Mouse (Mus musculus): Measurements from ENCODE around the gene Ski. TPM values are rescaled to one million over a fixed set of nuclear protein-coding genes. Genes with fewer than 3 reads are reported as not detected.

Ski gene
- polyA plus RNA-seq (2012): 28.2 and 31.7 TPM in 2 replicates

GRCm38 (mm10) chr4:155222552-155222840 is at the start of gene Ski:
Gene Ski (minus strand): TSS chr4:155222592.
- TF ChIP-seq GATA1 (IDR thresholded peaks at IDR 0.05; ENCODE audit: low read length): no peak

GRCm38 (mm10) chr4:155268382-155268781 is 46.0 kb upstream of the Ski start:
- TF ChIP-seq GATA1 (IDR thresholded peaks at IDR 0.05; ENCODE audit: low read length): no peak

GRCm38 (mm10) chr4:155267639-155268175 is 45.3 kb upstream of the Ski start:
- no peak for TF ChIP-seq GATA1 (IDR thresholded peaks at IDR 0.05; ENCODE audit: low read length)

GRCm38 (mm10) chr4:155267047-155267543 is 44.7 kb upstream of the Ski start:
- no peak for TF ChIP-seq GATA1 (IDR thresholded peaks at IDR 0.05; ENCODE audit: low read length)

- no peak for TF ChIP-seq GATA1 (IDR thresholded peaks at IDR 0.05; ENCODE audit: low read length)
Observed at GRCm38 (mm10) chr4:155264521-155265321, 42.3 kb upstream of the Ski start.

- TF ChIP-seq GATA1 (IDR thresholded peaks at IDR 0.05; ENCODE audit: low read length): no peak
Observed at GRCm38 (mm10) chr4:155252253-155252652, 29.9 kb upstream of the Ski start.

- TF ChIP-seq GATA1 (IDR thresholded peaks at IDR 0.05; ENCODE audit: low read length): no peak
Observed at GRCm38 (mm10) chr4:155251147-155251546, 28.8 kb upstream of the Ski start.

- no peak for TF ChIP-seq GATA1 (IDR thresholded peaks at IDR 0.05; ENCODE audit: low read length)
Observed at GRCm38 (mm10) chr4:155250361-155251117, 28.1 kb upstream of the Ski start.

GRCm38 (mm10) chr4:155249648-155250351 is 27.4 kb upstream of the Ski start, which contains the start of gene Faap20:
Gene Faap20 (plus strand): TSS chr4:155249802.
- TF ChIP-seq GATA1 (IDR thresholded peaks at IDR 0.05; ENCODE audit: low read length): no peak

- TF ChIP-seq GATA1 (IDR thresholded peaks at IDR 0.05; ENCODE audit: low read length): no peak
Observed at GRCm38 (mm10) chr4:155249257-155249647, 26.9 kb upstream of the Ski start.

- no peak for TF ChIP-seq GATA1 (IDR thresholded peaks at IDR 0.05; ENCODE audit: low read length)
Observed at GRCm38 (mm10) chr4:155246691-155247105, 24.3 kb upstream of the Ski start.

GRCm38 (mm10) chr4:155245770-155246492 is 23.5 kb upstream of the Ski start:
- TF ChIP-seq GATA1 (IDR thresholded peaks at IDR 0.05; ENCODE audit: low read length): no peak

GRCm38 (mm10) chr4:155243233-155243632 is 20.8 kb upstream of the Ski start:
- TF ChIP-seq GATA1 (IDR thresholded peaks at IDR 0.05; ENCODE audit: low read length): no peak

- no peak for TF ChIP-seq GATA1 (IDR thresholded peaks at IDR 0.05; ENCODE audit: low read length)
Observed at GRCm38 (mm10) chr4:155242292-155242691, 19.9 kb upstream of the Ski start.

GRCm38 (mm10) chr4:155241789-155242188 is 19.4 kb upstream of the Ski start:
- no peak for TF ChIP-seq GATA1 (IDR thresholded peaks at IDR 0.05; ENCODE audit: low read length)
